Mouse (Mus musculus): ENCODE results near the gene Dcaf4.

The Dcaf4 gene

DNA sequence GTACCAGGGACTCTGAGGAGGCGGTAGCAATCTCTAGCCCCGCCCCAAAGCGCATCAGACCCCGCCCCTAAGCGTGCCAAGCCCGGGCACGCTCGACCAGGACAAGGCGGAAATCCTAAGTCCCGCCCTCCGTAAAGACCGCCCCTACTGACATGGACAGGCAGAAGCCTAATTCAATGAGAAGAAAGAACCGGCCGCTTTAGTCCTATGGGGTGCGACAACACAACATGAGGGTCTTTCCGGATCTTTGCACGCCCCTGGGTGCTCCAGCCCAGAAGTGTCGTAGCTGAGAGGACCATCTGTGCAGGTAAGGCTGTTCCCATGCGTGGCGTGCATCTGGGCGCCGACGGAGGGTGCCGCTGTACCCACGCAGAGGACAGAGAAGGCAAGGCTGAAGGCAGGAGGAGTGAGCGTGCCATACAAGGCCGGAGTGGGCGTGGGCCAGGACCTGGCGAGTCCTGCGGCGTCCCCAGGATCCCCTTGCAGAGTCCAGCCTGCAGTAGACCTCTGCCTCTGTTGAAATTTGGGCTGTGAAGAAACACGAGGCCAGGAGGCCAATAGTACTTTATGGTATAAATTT, at the start of gene Dcaf4:
Gene Dcaf4, plus strand, starts transcription at position 156 of the 580 bp plus-strand sequence.
- peak; percentile 98 for DNase-seq (ENCODE audit: low read depth)

DNA sequence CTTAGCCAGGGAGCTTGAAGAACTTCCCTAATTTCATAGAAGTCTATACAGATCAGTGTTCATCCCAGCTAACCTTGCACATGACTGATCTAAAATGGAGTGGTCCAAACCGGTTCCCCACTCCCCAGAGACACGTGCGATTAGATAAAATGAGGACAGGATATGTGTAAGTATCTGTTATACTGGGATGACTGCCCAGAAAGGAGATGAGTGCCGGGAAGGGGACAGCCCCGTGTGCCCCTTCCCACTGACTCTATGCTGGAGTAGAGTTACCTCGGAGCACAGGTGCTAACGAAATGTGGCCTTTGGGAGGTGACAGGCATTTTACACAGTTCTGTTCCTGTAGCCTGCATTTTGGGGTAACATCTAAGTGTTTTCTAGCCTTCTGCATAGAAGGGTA, 48.5 kb upstream of the Dcaf4 start:
- no peak for DNase-seq (ENCODE audit: low read depth)

DNA sequence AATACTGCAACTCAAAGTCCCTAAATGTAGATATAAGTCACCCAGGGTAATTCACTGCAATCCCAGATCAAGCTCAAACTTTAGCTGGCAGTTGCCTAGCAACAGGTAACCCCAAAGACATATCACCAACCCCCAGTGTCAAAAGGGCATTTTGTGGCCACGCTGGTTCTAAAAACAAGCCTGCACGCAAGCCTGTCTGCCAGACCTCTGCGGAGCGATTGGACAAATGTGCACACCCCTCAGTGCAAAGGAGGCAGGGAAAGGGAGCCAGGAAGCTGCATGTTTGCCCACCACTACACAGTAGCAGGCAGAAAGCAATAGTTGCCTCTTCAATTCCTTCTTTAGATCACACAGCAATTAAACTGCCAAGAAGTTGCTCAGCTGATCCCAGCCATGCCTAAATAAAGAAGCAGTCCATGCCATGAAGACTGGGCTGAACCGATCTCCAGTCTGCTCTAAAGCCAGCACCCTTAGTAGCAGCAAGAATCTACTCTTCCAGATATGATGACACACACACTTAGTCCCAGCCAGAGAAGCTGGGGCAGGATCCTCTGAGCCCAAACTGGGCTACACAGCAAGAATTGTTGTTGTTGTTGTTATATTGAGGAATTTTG, 46.2 kb upstream of the Dcaf4 start:
- DNase-seq (ENCODE audit: low read depth), result no peak

DNA sequence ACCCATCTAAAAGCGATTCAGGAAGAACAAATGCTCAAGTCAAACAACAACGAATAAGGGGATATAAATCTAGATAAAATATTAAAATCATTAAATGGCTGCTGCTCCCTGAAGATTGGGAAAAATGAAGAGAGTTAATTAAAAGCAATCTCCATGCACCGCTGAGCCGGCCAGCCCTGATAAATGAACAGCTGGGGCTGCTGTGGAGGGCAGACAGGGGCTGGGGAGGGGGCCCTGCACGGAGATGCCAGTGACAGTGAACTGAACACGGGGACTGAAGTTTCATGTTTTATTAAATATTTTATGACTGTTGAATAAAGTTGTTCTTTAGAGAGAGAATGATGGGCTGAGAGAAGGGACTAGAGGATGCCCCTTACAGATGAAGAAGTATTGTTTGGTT, 44.8 kb upstream of the Dcaf4 start:
- no peak for DNase-seq (ENCODE audit: low read depth)

DNA sequence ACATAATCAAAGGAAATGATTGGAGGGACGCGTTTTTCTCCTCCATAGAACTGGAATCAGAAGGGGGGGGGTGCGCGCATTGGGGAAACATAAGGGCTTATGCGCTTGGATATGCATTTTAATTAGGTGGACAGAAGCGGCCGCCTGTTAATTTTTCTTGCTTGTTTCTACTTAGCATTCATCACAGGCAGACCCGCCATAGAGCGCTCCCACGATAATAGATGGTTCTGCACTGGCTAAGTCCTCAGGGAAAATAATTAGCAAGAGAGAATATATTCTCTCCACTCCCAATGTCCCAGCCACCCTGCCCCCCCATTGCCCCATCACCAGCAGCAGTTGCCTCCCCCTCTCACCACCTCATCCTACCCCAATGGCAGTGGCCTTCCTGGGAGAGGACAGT, 44.0 kb upstream of the Dcaf4 start:
- DNase-seq (ENCODE audit: low read depth), result no peak

DNA sequence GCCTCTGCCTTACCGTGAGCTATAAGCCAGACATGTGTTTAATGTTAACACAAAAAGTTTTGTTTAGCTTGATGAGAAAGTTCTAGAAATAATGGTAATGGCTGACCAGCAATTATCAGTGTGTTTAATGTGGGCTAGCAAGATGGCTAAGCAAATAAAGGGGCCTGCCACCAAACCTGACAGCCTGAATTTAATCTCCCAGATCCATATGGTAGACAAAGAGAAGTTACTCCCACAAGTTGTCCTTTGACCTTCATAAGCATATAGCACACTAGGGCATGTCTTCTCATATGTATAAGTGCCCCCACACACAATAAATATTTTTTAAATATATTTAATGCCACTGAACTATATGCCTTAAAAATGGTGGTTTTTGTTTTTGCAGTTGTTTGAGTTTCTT, 41.1 kb upstream of the Dcaf4 start:
- no peak for DNase-seq (ENCODE audit: low read depth)

DNA sequence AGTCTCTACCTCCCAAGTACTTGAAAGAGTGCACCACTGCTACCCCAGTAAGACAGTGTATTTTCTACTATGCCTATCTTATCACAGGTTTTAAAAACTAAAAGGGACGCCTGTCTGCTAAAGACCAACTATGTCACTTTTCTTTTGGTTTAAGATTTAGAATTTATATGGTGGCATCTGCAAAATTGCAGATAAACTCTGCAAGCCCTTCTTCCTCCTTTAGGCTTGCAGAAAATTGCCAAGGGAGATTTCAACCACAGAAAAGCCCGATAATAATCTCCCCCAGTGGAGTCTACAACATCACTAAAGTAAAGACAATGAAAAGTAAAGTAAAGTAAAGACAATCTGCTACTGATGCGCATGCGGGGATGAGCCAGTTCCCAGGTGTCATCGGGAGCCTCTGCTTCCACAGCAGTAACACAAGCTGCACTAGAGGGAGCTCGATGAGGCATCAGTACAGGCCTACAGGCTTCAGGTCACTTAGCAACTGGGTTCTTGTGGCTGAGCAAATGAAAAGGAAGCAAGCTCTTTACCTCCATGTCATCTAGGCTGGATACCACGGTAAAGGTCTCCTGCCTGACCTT, 40.4 kb upstream of the Dcaf4 start:
- no peak for DNase-seq (ENCODE audit: low read depth)

DNA sequence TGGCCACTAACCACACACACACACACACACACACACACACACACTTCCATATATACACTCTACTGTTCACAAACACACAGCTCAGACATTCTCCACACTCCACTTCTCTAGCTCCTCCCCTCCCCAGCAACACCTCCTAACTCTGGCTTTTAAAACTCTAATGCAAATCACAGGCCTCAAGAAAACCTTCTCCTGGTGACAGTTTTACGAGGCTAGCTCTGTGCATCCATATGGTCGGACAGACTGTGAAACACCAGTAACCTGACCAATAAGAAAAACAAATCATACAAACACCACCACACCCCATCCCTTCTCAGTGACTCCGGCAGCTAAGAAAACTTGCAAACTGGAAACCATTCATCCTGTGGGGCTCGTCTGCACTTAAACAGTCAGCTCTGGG, 38.8 kb upstream of the Dcaf4 start:
- no peak for DNase-seq (ENCODE audit: low read depth)

DNA sequence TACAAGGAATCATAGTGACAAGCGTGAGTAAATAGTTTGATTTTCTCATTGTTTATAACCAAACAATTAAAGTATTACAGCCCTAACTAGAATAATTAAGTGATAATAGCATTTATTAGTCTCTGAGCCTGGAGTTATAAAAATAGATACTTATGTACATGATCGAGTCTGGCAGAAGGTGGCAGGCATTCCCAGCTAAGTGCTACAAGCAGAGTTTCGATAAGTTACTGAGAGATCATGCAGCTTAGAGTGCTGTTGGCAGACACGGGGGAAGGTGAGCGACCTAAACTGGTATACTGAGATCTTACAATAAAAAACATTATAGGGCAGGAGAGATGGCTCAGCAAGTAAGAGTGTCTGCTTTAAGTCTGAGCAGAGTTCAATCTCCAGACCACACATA, 36.6 kb upstream of the Dcaf4 start:
- no peak for DNase-seq (ENCODE audit: low read depth)

DNA sequence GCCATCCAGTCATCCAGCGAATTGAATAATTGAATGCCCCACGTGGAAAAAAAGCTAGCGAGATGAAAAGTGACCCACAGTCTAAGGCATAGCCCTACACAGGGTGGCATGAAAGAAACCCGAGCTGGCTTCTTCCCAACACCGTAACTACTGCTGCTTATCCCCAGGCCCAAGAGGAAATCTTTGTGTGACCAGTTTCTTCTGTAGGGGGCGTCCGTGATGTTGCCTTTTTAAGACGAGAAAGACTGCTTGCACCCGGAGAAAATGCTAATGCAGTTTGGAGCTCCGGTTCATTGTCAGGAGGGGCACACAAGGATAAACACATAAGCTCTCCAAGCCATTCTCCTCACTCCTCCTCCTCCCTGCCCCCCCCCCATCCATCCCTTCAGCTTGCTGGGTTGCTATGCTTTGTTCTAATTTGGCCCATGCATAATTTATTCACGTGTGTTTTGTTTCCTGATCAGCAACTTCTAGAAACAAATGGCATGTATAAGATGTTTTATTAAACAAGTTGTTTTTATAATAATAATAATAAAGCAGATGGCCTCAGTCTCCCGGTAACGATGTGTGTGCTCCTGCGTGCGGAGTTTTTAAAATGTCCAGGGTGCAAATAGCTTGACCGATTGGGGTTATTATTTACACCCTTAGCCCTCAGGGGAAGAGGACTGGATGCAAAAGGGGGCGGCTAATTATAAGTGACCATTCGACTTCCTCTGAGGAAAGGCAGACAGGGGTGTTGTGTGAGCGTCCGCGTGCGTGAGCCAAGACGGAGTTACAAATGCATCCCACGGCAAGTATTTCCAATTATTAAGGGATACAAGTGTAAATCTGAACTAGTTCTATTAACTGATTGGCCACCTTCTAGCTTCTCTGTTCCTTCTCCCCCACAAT, 35.2 kb upstream of the Dcaf4 start:
- no peak for DNase-seq (ENCODE audit: low read depth)

DNA sequence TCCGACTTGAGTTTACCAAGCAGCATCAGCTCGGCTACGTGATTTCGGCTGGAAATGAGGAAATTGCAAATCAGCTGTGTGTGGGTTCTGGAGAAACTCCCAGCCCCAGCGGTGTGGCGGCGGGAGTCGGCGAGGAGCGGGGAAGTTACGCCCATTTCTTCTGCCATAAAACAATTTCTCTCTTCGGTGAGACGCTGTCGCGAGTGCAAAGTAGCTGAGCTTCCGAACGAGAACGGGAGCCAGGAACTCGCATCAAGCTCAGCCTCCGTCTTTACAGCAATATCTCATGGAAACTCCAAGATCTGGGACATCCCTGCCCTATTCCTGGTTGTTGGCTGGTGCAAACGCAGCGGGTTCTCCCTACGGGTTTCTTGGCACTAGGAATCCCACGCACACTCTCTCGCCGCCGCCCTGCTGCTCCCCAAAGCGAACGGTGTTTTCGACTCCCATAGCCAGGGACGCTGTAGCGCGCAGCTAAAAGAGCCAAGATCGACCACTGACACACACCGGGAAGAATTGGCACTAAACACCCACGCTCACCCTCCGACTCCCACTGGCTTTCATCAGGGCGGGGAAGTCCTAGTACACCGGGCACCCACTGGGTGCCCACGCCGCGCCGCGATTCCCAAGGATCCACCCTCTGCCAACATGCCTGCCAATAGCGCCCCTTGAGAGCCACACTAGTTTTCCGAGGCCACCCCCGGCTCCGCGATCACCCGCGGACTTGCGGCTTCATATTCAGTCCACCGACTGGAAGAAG, 34.2 kb upstream of the Dcaf4 start:
- no peak for DNase-seq (ENCODE audit: low read depth)

DNA sequence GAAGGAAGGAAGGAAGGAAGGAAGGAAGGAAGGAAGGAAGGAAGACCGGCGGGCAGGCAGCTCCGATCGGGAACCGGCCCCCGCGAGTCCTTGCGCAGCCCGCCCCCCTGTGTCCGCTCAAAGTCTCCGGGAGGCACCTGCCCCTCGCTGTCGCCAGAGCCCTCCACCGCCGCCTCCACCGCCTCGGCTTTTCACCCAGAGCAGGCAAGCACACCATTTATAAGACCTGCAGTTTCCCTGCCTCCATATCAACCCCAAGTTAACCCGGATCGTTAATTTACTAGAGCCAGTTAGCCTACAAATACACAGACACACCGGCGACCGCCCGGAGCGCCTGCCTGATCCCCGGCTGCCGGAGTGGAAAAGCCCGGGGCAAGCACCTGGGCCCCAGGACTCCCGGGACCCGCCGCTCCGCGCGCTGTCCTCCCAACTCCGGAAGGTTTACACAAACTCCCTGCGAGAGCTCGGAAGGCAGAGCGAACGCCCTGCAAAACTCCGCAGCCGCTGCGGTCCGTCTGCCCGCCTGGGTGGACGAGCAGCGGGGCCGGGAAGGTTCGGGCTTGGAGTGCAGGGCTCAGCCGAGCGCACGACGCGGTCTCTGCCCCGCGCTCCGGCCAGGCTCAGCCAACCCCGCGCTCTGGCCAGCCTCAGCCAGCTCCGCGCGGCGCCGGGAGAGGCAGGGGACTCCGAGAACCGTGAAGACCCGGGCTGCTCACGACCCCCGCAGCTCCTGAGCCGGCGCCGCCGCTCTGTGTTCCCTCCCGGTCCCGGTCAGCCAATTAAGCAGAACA, 33.4 kb upstream of the Dcaf4 start:
- DNase-seq (ENCODE audit: low read depth), result no peak

DNA sequence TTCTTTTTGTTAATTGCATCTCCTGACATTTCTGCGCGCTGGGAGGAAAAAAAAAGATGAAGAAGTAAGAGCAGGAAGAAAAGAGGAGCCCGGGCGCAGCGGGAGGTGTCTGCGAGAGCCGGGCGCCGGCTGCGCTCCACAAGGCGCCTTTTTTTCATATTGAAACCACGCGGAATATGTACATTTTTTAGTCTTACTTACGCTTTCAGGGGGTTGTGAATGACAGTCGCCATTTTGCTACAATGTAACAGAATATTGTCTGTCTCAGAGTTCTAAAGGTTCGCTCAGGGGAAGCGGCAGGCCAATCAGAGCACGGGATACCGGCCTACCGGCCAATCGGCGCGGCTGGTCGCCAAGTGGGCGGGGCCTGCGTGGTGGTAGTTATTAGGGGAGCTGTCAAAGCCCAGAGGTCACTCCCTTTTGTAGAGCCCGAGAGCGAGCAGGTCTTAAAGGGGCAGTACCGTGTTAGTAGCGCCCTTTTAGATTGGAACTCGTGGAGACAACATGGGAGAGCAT, 32.7 kb upstream of the Dcaf4 start, which contains the start of gene Dpf3:
Gene Dpf3, minus strand, starts transcription at position 241 of the 516 bp plus-strand sequence.
- peak; percentile 96 for DNase-seq (ENCODE audit: low read depth)

DNA sequence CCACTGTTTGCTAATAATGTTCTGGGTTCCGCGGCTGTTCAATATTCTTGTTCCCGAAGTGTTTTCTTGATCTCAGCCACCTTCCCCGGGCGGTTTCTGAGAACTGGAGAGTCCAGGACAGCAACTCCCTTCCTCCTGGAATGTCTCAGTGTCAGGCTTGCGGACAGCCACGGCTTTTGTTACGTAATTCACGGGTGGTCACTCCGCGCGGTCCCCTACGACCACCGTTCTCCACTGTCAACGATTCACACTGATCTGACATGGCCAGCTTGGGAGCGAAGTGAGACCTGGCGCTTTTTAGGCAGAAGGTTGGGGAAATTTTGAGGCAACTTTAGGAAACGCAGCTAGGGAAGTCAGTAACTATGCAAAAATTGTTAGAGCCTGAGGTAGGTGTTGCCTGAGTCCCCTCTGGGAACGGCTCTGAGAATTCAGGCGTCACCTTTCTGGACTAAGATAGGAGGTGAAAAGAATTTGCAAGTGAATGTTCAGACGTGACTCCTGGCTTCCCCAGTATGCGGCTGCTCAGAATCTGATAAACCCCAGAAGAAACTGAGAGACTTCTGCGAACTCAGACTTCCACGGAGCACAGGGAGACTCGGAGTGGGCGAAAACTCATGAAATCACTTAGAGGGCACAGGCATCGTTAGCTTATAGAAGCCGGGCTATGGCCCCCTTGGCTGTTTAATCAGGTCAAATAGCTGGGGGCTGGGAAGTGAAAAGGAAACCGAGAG, 31.9 kb upstream of the Dcaf4 start:
- peak; percentile 85 for DNase-seq (ENCODE audit: low read depth)

DNA sequence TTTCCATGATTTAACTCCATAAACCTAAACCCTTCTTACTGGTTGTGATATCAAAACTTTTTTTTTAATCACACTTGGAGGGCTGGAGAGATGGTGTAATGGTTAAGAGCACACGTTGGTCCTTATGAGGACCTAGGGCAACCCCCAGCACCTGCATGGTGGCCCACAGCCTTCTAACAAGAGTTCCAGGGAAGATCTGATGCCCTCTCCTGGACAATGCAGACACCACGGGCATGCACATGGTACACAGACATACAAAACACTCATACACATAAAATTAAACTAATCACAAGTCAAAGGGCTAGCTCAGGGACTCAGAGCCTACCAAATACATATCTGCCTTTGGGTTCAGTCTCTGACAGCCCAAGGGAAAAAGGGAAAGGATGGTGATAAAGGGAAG, 30.5 kb upstream of the Dcaf4 start:
- no peak for DNase-seq (ENCODE audit: low read depth)

DNA sequence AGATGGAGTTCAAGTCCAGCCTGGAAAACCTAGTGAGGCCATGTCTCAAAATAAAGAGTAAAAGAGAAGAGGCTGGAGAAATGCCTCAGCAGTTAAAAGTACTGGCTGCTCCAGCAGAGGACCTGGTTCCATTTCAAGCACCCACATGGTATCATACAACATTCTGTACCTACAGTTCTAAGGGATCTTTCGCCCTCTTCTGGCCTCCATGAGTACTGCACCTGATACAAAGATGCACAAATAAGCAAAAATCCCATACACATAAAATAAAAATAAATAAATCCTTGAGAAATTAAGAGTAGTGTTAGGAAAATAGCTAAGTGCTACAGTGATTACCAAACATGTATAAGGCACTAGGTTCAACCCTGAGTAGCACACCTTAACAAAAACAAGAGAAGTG, 28.7 kb upstream of the Dcaf4 start:
- no peak for DNase-seq (ENCODE audit: low read depth)

DNA sequence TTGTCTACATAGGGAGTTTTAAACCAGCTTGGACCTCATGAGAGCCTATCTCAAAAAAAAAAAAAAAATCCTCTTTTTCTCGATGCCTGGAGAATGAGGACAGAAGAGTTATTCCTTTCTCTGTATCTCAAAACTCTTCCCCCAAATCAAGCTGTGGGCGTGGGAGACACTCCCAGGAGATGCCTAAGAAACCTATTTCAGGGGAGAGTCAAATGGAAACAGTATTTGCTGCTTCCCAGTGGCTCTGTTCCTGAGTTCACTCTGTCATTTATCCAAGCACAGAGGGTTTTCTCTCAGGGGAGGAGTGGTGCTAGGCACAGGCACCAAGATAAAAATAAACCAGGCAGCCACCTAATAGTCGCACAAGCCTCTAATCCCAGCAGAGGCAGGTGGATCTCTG, 27.5 kb upstream of the Dcaf4 start:
- DNase-seq (ENCODE audit: low read depth), result no peak

DNA sequence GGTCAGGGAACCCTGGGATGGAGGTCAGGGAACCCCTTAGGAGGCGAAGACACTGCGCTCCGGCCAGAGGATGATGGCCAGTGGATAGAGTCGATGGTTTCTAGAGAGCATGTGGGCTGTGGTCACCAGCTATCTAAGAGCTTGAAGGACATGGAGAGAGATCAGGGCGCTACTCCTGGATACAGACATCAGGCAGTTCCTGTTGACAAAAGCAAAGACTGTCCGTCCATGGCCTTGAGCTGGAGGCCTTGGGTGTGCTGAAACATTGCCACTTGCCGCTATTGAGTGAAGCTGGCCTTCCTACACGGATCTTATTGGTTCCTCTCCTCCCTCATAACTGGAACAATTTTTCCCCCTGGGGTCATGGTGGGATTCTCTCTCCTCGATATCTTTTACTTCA, 26.1 kb upstream of the Dcaf4 start:
- DNase-seq (ENCODE audit: low read depth), result no peak

DNA sequence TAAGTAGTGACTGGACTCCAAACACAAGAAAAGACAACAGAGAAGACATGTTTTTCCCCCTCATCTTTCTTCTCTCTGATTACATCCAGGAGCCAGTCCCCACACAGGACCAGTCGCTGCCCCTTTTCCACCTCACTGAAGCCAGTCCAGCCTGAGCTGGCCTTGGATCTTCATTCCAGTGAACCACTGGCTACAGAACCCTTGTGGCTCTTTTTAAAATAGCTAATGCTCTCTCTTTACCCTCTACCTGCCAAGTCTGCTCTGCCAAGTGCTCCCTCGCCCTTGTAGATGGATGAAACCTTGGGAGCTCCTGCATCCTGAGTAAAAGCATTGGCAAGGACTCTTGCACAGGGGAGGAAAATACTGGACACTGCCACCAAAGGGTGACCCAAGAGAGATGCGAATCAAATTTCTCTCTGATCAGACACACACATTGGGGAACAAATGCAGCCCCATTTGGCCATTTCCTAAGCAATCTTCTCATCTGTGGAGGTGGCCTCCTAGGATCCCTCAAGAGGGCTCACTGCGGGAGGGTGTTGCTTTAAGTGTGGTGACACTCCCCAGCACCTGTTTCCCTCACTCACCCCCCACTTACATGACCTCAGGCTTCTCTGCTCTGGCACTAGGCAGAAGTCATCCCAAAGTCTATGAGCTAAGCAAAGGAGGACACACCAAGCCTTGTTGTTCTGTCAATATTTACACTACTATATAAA, 24.9 kb upstream of the Dcaf4 start:
- DNase-seq (ENCODE audit: low read depth), result no peak

DNA sequence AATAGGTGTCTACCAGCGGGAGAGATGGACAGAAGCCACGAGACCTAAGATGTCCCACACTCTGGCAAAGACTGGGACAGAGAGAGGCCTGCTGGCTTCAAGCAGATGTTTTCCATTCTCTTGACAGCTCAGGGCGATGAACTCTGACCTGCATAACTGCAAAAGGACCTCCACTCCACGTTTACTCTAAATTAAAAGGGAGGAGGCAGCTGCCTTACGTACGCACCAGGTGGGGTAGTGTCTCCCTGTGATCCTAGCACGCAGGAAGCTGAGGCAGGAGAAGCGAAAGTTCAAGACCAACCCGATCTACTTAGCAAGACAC, 24.3 kb upstream of the Dcaf4 start:
- DNase-seq (ENCODE audit: low read depth), result no peak

Measured in c-Kit-positive CD71-positive TER-119-negative erythroid progenitor cells, embryonic 14.5 days (primary cell).